Comparison of ENCODE assay signal across 1 mouse cellular context in the genomic region with DNA sequence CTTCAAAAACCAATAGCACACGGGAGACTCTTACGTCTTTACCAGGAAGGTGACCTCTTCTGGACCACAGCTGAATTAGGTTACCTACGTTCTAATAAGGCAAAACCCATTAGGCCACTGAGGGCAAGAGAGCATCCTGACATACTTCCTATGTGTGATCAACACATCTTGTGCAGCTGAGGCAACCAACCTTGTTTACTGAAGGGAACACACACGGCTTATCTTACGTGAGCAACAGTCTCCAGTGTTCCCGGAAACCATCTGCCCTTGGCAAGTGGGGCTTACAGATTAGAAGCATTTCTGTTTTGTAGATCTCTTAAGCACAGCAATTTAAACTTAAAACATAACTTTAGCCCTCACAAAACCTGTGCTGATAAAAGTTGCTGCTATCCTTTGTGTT.
TF ChIP-seq lines count a peak whose summit lies in the region.

No protein-coding gene starts in this region.

TF ChIP-seq in MEL, 35 proteins besides CTCF, POLR2A, EP300 and RAD21:
- TF ChIP-seq ZMIZ1 (IDR thresholded peaks at IDR 0.05; ENCODE audit: low read depth, low read length): no peak; the same call in 1 of the 2 replicates
- peak; percentile 62; the same call in 1 of the 2 replicates for TF ChIP-seq MYB (IDR thresholded peaks at IDR 0.05; ENCODE audit: low read depth, low read length)
- 0 out of 2 replicates have a peak, but pooled peaks have one; percentile 59 for TF ChIP-seq JUND (IDR thresholded peaks at IDR 0.05; ENCODE audit: low read depth, low read length)
- TF ChIP-seq RCOR1 (IDR thresholded peaks at IDR 0.05; ENCODE audit: low read depth, low read length): peak; percentile 81
- peak; percentile 64; the same call in 1 of the 2 replicates for TF ChIP-seq BHLHE40 (IDR thresholded peaks at IDR 0.05; ENCODE audit: borderline replicate concordance, low read depth, low read length)
- no peak for TF ChIP-seq NELFE (IDR thresholded peaks at IDR 0.05; ENCODE audit: low read depth, low read length)
- TF ChIP-seq HCFC1 (IDR thresholded peaks at IDR 0.05; ENCODE audit: low read depth, low read length): peak; percentile 74
- peak; percentile 90 for TF ChIP-seq TBP (IDR thresholded peaks at IDR 0.05; ENCODE audit: low read depth, low read length)
- TF ChIP-seq MAX (IDR thresholded peaks at IDR 0.05; ENCODE audit: low read length): peak; percentile 84
- peak; percentile 86 for TF ChIP-seq MYC (IDR thresholded peaks at IDR 0.05; ENCODE audit: low read depth, low read length)
- 0 out of 2 replicates have a peak, but pooled peaks have one; percentile 42 for TF ChIP-seq USF1 (IDR thresholded peaks at IDR 0.05; ENCODE audit: low read depth, low read length)
- TF ChIP-seq USF2 (IDR thresholded peaks at IDR 0.05; ENCODE audit: borderline replicate concordance in 1 of 2, insufficient read depth in 1 of 2, low read depth in 1 of 2, low read length in 2 of 2): no peak
- TF ChIP-seq TAL1 (IDR thresholded peaks at IDR 0.05; ENCODE audit: low read length): peak; percentile 96
- peak; percentile 58; the same call in 1 of the 2 replicates for TF ChIP-seq POLR2AphosphoS2 (IDR thresholded peaks at IDR 0.05; ENCODE audit: low read length)
- peak; percentile 97 for TF ChIP-seq GATA1 (IDR thresholded peaks at IDR 0.05; ENCODE audit: low read depth, low read length)
- TF ChIP-seq KAT2A (conservative IDR thresholded peaks at IDR 0.05; ENCODE audit: low read depth, low read length): no peak; the same call in 1 of the 2 replicates
- no peak; the same call in 1 of the 2 replicates for TF ChIP-seq SMC3 (IDR thresholded peaks at IDR 0.05; ENCODE audit: low read depth, low read length)
- 0 out of 2 replicates have a peak, but pooled peaks have one; percentile 32 for TF ChIP-seq ZKSCAN1 (IDR thresholded peaks at IDR 0.05; ENCODE audit: low read depth, low read length)
- no peak for TF ChIP-seq NRF1 (IDR thresholded peaks at IDR 0.05; ENCODE audit: insufficient read depth, low read depth, low read length, poor library complexity, severe bottlenecking)
- peak; percentile 96 for TF ChIP-seq SIN3A (IDR thresholded peaks at IDR 0.05; ENCODE audit: low read length)
- no peak; the same call in 1 of the 2 replicates for TF ChIP-seq MAFK (IDR thresholded peaks at IDR 0.05; ENCODE audit: borderline replicate concordance, low read depth, low read length)
- TF ChIP-seq MAZ (IDR thresholded peaks at IDR 0.05; ENCODE audit: low read depth, low read length): 0 out of 2 replicates have a peak, but pooled peaks have one; percentile 9
- TF ChIP-seq ZC3H11A (IDR thresholded peaks at IDR 0.05; ENCODE audit: low read depth, low read length): peak; percentile 20; the same call in 1 of the 2 replicates
- no peak for TF ChIP-seq POLR2AphosphoS5 (IDR thresholded peaks at IDR 0.05; ENCODE audit: borderline replicate concordance, low read depth, low read length)
- TF ChIP-seq MEF2A (IDR thresholded peaks at IDR 0.05; ENCODE audit: extremely low read depth, insufficient replicate concordance, low read depth, low read length, poor library complexity, severe bottlenecking): no peak
- no peak; the same call in 1 of the 2 replicates for TF ChIP-seq CHD2 (IDR thresholded peaks at IDR 0.05; ENCODE audit: low read length)
- no peak for TF ChIP-seq GABPA (IDR thresholded peaks at IDR 0.05; ENCODE audit: low read depth, low read length)
- TF ChIP-seq ZNF384 (IDR thresholded peaks at IDR 0.05; ENCODE audit: low read depth, low read length): peak; percentile 23; the same call in 1 of the 2 replicates
- TF ChIP-seq E2F4 (IDR thresholded peaks at IDR 0.05; ENCODE audit: borderline replicate concordance, low read depth, low read length): 0 out of 2 replicates have a peak, but pooled peaks have one; percentile 33
- TF ChIP-seq TCF12 (IDR thresholded peaks at IDR 0.05; ENCODE audit: low read depth, low read length): peak; percentile 99
- peak; percentile 94 for TF ChIP-seq ETS1 (IDR thresholded peaks at IDR 0.05; ENCODE audit: low read depth, low read length)
- TF ChIP-seq CHD1 (IDR thresholded peaks at IDR 0.05; ENCODE audit: low read depth, low read length): no peak
- peak; percentile 83 for TF ChIP-seq ELF1 (IDR thresholded peaks at IDR 0.05; ENCODE audit: low read depth, low read length)
- TF ChIP-seq MXI1 (IDR thresholded peaks at IDR 0.05; ENCODE audit: low read depth, low read length): peak; percentile 78
- no peak for TF ChIP-seq UBTF (IDR thresholded peaks at IDR 0.05; ENCODE audit: borderline replicate concordance, insufficient read depth, low read depth, low read length)
TF ChIP-seq in MEL: peak in this region for 22.
